Mouse (Mus musculus) urinary bladder, postnatal 36 days (tissue): Measurements from ENCODE around the gene Ets1.
A peak's percentile ranks its signal among the peaks of the same experiment; 100 is the strongest.

Experiments used
- DNase-seq, 2 experiments: peaks; one replicate each; pipeline ENCODE4 v3.0.0; 2022; ENCODE audit warnings: low spot score in 2 of 2, mixed read lengths in 1 of 2

Gene Ets1

DNA sequence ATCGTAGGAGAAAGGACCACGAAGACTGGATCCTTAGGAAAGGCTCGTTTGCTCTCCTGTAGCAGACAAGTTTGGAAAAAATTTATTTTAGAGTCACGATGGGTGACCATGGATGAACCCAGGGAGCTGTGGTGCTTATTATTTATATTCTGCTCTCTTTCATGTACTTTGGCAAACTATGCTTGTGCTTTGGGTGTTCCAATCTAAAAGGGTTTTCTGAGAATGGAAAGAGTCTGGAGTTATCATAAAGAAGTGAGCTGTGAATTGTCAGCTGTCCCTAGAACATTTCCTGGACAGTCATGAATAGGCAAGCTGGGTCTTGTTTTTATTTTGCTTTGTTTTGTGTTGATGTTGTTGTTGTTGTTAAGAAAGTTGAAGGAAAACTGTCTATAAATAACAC is 92.8 kb downstream of the Ets1 start:
- DNase-seq, result no peak

DNA sequence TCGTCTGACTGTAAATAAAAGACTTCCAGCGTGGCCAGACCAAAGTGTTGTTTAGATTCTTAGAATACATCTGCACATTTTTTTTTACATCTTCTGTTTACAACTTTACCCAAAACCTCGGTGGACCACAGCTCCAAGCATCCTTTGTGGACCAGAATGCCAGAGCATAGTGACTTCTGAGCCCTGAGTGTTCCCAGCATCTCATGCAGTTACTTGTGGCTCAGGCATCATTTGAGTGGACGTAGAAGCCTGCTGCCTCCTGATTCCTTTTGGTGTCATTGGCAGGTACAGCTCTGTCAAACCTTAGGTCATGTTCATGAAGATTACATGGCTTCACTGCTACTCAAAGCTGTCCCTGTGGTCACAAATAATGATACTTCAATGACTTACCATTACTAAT is 93.2 kb downstream of the Ets1 start:
- DNase-seq, result no peak

DNA sequence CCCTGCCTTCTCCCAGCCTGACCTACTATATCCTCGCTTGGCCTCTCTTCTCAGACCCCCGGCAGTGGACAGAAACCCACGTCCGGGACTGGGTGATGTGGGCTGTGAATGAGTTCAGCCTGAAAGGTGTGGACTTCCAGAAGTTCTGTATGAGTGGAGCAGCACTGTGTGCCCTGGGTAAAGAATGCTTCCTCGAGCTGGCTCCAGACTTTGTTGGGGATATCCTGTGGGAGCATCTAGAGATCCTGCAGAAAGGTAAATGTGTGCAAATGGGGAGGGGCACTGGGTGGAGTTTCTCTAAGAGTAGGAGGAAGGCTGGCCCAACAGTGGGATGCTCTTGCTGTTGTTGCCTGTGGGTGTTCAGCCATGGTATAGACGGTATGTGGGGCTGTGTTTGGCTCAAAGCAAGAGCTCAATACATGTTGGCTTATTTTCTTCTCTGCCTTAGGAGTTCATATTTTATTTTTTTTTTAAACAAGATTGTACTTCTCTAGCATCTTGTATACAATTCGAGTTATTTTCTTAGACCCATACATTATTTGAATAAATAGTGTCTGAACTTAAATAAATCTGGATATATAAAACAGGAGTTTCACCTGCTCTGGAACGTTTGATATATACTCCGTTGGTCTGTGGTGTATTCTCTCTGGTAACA is 94.1 kb downstream of the Ets1 start:
- no peak for DNase-seq

DNA sequence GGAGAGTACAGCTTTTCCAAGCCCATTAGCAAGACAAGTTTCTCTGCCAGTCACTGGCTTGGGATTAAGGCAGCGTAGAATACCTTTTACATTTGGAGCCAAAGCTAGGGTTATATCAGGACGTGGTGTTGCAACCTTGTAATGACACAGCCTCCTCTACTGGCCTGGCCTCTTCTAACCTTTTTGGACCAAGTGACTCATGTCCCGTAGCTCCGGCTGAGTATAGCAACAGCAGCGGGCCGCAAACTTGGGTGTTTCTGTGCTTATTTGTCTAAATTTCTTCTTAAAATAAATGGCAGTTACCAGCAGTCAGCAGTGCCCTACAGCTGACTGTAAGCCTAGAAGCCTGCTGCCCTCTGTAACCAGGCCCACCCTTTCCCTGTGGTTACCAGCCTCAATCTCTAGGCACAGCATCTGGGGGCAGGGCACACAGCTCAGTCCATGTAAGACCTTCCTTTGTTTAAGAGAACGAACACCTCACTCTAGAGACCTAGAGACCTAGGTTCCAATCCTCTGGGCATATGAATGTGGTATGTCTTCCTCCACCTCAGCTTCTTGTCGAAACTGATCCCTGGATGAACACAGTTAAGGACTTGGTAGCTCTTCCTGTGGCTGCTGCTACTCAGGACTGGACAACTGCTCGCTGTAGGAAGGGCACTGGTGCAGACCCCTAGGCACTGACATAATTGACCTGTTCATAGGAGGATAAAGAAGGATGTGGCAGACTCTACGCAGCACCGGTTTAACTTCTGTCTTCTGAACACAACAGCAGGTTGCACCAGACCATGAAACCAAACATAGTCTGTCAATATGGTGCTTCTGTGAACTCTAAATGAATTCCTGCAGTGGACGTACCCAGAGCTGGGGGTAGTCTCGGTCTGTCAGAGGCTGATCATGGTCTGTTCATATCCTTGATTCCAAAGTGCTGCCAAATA is 94.9 kb downstream of the Ets1 start:
- peak in 1 of 2 experiments; percentile 60 for DNase-seq

DNA sequence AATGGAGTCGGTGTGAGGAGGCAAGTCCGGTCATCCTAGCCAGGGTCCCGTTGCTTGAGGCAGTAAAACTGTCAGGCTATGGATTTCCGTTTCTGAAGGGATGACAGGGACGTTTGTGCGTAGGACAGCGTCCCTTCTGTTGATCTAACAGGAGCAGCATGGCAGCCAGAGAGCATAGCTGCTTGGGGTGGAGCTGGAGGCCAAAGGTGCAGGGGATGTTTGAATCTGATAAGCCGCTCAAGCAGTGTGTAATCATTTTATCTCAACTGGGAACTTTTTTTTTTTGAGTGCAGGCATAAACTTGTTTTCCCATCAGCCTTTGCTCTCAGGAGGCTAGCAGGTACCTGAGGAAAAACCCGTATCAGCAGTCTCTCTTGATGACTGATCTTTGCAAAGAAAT is 95.8 kb downstream of the Ets1 start:
- peak in 1 of 2 experiments; percentile 33 for DNase-seq

DNA sequence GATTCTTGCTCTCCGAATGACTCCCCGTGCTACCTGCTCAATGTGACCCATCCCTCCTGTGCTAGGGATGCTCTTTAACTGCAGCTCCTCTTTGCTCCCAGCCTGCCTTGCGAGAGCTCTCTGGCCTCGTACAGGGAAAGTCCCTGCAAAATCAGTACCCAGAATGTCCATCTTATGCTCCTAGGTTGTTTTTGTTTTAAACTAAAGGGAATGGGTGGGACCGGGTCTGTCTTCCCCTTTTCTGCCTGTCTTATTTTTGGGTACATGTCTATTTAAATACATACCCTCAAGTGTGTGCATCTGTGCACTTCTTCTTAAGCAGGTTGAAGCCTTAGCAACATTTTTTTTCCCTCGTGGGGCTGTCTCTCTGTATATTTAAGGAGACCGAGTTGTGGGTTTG is 99.0 kb downstream of the Ets1 start:
- no peak for DNase-seq

DNA sequence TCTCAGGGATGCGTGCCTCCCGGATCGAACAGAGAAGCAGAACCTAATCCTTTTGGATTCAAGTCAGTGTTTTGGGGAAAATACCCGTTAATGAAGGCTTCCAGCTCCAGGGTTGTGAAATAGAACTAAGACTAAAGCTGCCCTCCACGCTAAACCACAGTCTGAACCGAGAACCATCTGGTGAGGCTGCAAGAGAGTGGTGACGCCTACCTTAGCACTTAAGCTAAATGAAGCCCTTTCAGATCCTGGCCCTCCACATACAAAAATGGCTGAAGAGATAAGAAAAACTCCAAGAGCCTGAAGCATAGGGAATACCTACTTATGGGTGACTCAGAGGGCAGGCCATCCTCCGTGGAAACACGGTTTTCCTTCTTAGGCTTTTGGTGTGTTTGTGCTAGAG is 100.0 kb downstream of the Ets1 start:
- no peak for DNase-seq

DNA sequence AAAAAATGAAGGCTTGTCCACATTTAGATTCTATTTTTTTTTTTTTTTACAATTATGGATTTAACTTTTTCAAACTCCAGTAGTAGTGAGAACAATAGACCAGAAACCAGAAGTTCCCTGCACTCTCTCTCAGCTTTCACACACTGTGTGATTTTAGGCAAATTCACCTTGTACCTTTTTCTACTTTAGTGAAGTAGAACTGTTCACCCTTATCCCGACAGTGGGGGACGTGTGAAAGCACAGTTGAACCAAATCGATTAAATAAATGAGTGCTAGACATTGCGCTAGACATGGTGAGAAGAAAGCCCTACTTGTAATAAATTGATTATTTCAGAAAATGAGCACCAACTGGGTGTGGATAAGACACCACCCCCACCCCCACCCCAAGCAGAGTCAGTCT is 104.0 kb downstream of the Ets1 start:
- DNase-seq, result no peak

DNA sequence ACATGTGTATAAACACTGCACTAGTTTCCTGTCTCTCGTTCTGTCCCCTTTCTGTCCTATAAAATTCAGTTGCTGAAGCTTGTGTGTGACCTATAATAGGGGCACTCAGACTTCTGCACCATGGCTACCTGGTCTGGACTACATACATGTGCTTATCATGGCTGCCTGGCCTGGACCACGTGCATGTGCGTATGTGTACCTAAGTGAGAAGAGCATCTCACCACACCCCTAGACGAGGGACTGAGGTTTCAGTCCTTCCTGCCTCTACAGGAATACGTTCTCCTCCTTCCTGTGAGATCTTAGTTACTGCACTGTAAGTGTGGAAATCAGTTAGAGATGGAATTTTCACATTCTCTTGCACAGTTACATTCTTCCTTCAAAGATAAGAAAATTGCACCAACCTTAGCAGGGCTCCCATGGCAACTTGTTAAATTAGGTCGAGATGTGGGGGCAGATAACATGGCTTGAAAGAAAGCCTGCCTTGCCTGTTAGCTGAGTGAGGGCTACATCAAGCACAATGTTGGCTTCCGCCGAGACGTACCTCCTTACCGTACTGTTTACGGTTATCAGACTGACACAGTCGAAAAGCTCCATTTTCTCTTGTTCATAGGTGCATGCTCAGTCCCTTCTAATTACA is 104.8 kb downstream of the Ets1 start:
- no peak for DNase-seq

DNA sequence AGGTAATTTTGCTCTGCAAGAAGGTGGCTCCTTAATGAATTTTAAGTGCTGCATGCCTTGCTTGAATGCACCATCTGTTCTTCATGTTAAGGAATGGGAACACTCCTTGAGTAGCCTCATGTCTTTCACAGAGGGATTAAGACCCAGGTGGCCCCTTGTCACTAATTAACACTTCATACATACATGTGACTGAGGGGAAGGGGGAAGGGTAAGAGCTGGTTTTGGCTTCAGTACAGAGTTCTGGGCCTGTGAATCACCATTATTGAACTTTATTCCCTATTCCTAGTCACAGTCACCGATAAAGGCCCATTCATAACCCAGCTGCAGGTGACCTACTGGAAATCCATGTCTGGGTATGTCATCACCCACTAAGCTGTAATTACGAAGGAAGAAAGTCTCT is 105.7 kb downstream of the Ets1 start:
- no peak for DNase-seq

DNA sequence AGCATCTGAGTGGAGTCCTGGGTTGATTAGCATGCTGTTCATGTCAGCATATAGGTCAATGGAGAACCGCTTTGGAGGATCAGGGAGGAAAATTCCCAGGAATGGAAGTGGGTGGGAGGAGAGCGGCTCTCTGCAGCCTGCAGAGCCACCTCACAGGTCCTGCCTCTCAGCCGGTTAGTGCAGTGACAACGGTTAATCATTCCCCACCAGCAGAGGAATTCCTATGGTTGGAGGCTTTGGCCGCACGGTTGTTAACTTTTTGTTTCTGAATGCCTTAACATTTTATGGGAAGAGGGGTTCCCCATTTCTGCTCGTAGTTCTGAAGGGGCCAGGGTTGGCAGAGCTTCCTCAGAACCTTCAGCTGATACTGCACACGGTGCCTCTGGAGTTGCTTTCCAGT is 107.1 kb downstream of the Ets1 start:
- no peak for DNase-seq

DNA sequence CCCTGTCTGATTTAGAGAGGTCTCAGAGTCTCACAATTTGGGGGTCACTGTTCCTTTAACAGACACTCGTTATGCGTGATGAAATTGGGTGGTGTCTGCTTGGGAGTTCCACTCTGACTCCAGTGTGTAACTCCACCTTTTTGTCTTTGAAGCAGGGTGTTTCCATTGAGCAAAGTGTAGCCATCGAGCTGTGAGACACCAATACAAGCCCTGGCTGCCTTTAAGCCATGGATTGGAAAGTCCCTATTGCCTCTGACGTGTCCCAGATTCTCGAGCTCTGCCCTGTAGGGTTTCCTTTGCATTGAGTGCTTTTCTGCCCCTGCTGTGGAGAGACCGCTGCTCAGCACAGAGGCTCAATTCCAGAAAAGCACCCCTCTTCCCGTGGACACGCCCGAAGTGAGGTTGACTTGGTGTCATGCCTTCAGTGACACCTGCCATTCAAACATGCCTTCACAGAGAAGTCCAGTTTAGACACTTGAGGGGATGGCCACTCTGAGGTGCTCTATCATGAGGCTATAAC is 107.7 kb downstream of the Ets1 start:
- no peak for DNase-seq

DNA sequence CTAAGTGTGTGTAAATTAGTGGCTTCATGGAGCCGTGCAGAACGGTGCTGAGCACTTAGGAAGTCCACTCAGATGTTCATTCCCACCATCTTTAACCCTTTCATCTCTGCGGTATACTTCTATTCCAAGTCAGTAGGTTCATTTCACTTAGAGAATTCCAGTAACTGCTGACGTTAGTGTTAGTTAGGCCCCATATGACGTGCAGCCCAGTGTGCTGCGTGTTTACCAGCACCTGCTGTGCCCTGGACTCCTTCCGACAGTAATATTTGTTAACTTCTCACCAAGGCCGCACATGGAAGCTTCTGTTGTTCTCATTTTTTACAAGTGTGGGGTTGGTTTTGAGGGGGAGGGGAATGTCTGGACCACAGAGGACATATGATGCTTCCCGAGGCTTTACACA is 108.3 kb downstream of the Ets1 start:
- DNase-seq, result no peak

DNA sequence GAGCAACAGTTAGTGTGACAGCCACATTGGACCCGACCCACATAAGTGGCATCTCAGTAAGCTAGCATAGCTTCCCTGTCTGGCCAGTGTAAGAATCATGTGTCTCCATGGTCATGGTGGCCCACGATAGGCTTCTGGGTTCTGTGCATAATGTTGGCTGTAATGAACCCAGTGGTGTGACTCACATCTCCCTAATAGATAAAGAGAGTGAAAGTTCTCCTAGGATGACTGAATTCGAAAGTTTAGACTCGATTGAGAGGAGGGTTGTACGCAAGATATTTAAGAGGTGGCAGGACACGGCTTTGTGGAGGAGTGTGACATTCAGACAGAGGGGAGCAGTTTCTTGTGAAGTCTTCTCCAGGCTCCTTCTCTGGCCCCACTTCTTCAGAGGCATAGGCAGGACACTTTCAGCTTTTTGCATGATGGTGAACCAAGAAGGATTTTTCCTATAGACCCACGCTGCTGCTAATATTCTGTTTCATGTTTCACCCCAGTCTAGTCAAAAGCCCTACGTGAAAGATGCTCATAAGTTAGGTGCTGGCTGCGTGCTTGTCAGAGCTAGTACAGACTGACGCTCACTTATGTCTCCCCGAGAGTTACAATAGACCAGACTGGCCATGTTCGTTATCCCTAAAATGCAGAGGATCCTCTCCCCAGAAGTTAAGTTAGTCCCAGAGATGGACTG is 109.2 kb downstream of the Ets1 start:
- no peak for DNase-seq

DNA sequence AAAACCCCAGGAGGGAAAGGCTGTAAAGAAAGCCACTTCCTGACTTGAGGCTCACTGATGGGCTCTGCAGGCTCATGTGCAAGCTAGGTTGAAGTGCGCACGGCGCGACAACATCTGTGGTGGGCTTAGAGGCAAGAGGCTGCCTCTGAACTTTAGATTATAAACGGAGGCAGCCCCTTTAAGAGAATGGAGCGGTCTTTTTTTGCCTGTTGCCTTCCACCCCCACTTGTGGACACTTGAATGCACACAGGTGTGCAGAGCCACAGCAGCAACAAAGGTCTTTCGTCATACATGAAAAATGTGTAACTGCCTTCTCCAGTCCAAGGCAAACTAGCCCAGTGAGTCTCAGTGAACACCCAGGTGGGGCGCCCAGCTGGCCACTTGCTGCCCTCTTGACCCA is 110.0 kb downstream of the Ets1 start:
- no peak for DNase-seq

DNA sequence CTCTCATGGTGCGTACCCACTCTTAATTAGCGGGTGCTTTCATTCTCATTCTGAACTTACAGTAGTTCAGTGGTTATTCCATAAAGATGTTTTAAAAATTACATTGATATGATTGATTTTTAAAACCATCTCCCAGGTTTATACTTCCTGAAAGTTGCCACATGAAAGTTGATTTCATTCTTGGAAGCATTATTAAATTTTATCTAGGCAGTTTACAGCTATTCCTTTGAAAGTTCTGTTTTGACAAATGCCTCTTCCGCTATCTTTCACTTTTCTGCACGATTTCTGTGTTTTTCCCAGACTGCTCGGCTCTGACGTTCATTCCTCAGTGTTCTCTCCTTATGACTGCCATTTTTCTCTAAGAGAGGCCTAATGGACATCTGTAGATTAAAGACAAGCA is 110.6 kb downstream of the Ets1 start:
- DNase-seq, result no peak

DNA sequence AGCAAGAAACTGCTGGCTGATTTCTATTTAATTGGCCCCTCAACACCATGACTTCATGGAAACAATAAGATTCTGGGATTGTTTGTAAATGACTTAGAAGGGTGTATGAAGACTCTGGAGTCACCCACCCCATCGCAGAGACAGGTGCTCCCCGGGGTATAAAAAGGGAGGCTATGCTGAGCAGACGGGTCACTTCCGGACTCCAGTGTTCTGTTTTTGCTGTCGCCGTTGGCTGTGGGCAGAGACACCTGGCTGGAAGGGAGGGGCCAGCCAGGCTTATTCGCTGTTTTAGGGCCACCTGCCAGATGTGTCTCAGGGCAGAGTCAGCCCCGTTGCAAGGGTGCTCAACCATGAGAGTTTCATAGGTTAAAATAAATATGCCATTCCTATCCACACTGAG is 111.6 kb downstream of the Ets1 start:
- no peak for DNase-seq

DNA sequence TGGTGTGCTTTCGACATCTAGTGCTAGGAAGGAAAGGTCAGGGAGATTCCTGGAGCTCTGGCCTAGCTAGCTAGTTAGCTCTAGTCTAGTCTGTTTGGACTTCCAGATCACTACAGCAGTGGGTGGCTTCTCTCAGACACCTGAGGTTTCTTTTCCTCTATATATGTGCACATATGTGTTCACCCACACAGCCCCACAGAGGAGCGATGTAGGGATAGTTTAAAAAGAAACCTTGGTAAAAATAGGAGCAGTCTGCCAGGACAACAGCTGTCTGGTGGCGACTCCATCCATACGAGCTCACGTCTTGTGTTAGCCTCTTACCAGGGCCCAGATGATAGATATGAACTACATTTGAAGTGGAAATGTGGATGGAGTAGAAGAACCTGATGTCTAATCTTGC is 112.5 kb downstream of the Ets1 start:
- DNase-seq, result no peak

DNA sequence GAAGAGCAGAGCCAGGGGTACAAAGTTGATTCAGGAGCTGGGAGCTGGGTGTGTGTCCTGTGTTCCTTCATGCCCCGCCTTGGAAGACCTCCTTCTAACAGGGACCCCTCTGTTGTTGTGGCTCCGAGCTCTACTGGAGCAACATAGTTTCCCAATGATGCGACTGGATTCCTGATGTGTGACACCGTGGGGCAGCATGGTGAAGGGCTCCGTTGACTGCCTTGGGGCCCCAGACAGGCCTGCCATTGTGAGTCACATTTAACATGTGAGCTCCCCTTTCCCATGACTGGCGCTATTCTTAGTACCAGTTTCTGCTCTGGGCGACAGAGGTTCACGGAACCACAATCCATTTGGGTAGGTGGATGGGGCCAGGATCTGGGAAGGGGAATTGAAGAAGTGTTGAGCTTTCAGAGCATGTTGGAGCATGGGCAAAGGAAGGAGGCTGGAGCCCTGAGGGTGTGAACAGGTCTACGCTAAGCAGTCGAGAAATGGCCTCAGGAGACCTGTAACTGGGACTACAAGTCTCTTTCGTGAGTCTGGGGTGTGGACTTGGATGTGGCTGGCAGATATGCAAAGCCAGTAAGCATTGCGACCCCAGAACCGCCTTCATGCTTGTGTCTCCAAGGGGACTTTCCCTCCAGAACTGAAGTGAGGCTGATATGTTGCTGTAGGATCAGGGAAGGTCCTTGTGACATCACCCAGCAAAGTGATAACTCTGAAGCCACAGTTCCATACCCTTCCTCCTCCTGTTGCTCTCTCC is 113.9 kb downstream of the Ets1 start:
- DNase-seq, result no peak

DNA sequence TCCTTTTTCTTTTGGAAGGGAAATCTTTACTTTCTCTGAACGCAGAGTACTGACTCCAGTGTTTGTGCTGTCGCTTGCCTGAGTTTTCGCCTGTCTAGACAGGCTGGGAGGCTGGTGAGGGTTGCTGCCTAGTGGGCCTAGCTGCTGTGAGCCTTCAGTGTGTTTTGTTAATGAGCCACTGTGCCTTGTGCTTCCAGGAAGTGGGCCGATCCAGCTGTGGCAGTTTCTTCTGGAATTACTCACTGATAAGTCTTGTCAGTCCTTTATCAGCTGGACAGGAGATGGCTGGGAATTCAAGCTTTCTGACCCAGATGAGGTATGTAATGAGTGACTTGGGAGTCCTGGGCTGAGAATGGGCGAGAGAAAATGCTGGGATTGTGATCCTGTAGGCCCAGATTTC is 116.6 kb downstream of the Ets1 start:
- DNase-seq, result no peak

DNA sequence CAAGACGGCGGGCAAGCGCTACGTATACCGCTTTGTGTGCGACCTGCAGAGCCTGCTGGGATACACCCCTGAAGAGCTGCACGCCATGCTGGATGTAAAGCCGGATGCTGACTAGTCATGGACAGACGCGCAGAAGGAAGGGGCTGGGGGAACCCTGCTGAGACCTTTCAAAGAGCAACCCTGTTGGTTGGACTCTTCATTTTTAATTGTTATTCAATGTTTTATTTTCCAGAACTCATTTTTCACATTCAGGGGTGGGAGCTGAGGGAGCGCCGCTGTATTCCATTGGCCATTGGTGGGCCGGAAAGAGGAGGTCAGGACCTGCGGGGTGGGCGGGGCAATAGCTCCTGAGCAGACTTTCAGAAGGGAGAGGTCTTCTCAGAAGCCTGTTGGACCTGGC is 118.3 kb downstream of the Ets1 start:
- no peak for DNase-seq
